Mouse (Mus musculus) liver, embryonic 16.5 days (tissue): ENCODE results near the gene Olfr120. TPM values are rescaled to one million over a fixed set of nuclear protein-coding genes. Genes with fewer than 3 reads are reported as not detected.
"Not testable (repeated sequence)": the region's sequence is repeated elsewhere in the genome, so short reads cannot be mapped to it uniquely, and the experiment has no call there.

Source experiments
- ATAC-seq: fragments of 200-750 bp; cut with Nextera tagmentation; 2 replicates; pipeline ENCODE4 v1.8.0; 2017; ENCODE audit warnings: low read depth, mild to moderate bottlenecking, moderate number of reproducible peaks, moderate library complexity
- H3K27ac ChIP-seq: fragments of 300-500 bp; sonication (generic); 2 replicates; pipeline ENCODE4 v1.5.1; 2014; ENCODE audit warnings: mild to moderate bottlenecking, low read length
- H3K27me3 ChIP-seq: fragments of 300-500 bp; sonication (generic); 2 replicates; pipeline ENCODE4 v1.6.1; 2014; ENCODE audit warnings: low read depth, low read length, mixed read lengths; ENCODE audit not compliant: control insufficient read depth, insufficient read depth
- H3K36me3 ChIP-seq: fragments of 300-500 bp; sonication (generic); 2 replicates; pipeline ENCODE4 v1.6.1; 2014; ENCODE audit warnings: mild to moderate bottlenecking; ENCODE audit not compliant: control insufficient read depth, insufficient read depth
- H3K4me1 ChIP-seq: fragments of 300-500 bp; sonication (generic); 2 replicates; pipeline ENCODE4 v1.6.1; 2014; ENCODE audit warnings: low read depth, low read length, mixed read lengths; ENCODE audit not compliant: control insufficient read depth
- H3K4me2 ChIP-seq: fragments of 300-500 bp; sonication (generic); 2 replicates; pipeline ENCODE4 v1.6.1; 2014; ENCODE audit warnings: low read depth, low read length, mixed read lengths
- H3K4me3 ChIP-seq: fragments of 300-500 bp; sonication (generic); 2 replicates; pipeline ENCODE4 v1.5.1; 2014; ENCODE audit warnings: low read depth, mild to moderate bottlenecking, low read length
- H3K9ac ChIP-seq: fragments of 300-500 bp; sonication (generic); 2 replicates; pipeline ENCODE4 v1.6.1; 2014; ENCODE audit warnings: low read depth, low read length
- H3K9me3 ChIP-seq: fragments of 300-500 bp; sonication (generic); replicated peaks from 2 replicates; pipeline ENCODE4 v1.6.1; 2016; ENCODE audit warnings: low read length; ENCODE audit not compliant: control insufficient read depth
- WGBS: fragments of 180-500 bp; shearing (Covaris S2); extraction: QIAGEN DNeasy Blood & Tissue Kit; methylation state at CpG from one replicate; pipeline ENCODE4 v1.1.7; 2014; ENCODE audit not compliant: insufficient replicate concordance; 5-methylcytosine and 5-hydroxymethylcytosine counted together
- polyA plus RNA-seq: library from polyadenylated mRNA; unstranded; fragments of >200 nt; fragmentation: Nextera tagmentation; extraction: Ambion mirVana; gene quantifications from 2 replicates; pipeline ENCODE4 v1.2.1, GENCODE M21; 2015

The Olfr120 gene
- not detected in 2 replicates for polyA plus RNA-seq

GRCm38 (mm10) chr17:37721508-37721907 lies at the start of gene Olfr120:
Olfr120 (plus strand) TSS chr17:37721808.
- Histone ChIP-seq H3K9me3 (no peaks in the 10 kb centered on the region), H3K4me1 (no peaks in the 10 kb centered on the region), H3K4me2 (no peak within 1 kb of the TSS), H3K27me3 (no peaks in the 10 kb centered on the region), H3K36me3 (no peaks in the 10 kb centered on the region), H3K27ac (no peak within 1 kb of the TSS), H3K9ac (no peak within 1 kb of the TSS), H3K4me3 (no peak within 1 kb of the TSS)
- 38% methylated on average over 1 of the region's 1 CpGs for WGBS
- no peak for ATAC-seq

DNA sequence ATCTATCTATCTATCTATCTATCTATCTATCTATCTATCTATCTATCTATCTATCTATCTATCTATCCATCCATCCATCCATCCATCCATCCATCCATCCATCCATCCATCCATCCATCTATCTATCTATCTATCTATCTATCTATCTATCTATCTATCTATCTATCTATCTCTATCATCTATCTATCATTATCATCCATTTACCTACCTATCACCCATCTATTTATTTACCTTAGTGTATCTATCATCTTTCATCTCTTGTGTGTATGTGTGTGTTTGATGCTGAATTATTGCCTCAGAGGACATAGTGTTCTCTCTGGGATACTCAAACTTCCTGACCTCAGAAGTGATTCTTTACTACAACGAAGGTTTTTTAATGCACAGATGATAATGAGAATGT lies 25.3 kb upstream of the Olfr120 start, which contains the start of gene Olfr119:
Olfr119 (plus strand) TSS at position 301 of the 400 bp plus-strand sequence.
- not testable (repeated sequence) for H3K9ac ChIP-seq, H3K27ac ChIP-seq, H3K4me2 ChIP-seq, H3K4me3 ChIP-seq, H3K9me3 ChIP-seq, ATAC-seq, H3K4me1 ChIP-seq, H3K36me3 ChIP-seq, H3K27me3 ChIP-seq
- 47% methylated on average over 1 of the region's 1 CpGs for WGBS

DNA sequence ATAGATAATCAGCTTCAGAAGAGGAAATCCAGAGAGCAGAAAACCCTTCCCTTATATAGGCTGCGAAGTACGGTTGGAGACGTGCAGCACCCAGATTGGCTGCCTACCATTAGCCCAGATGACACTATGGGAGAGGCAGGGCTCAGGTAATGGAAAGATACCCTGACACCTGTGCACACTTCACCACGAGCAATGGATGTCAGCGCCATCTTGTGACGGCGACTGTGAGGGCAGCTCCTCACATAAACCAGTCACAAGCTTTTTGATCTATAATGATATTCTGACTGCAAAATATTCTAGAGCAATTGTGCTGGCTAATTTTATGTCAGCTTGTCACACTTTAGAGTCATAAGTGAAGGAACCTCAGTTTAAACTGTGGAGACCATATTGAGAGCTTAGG lies 16.5 kb downstream of the Olfr120 start:
- Histone ChIP-seq H3K9ac (no peak overlapping the region), H3K4me2 (no peak overlapping the region), H3K4me3 (no peak overlapping the region), H3K27me3 (no peaks in the 10 kb centered on the region), H3K36me3 (no peaks in the 10 kb centered on the region), H3K4me1 (no peaks in the 10 kb centered on the region), H3K9me3 (no peaks in the 10 kb centered on the region), H3K27ac (no peak overlapping the region)
- WGBS: 42% methylated on average over 7 of the region's 7 CpGs
- ATAC-seq: no peak

- H3K27ac ChIP-seq: no peak within 1 kb of the TSS
- no peaks in the 10 kb centered on the region for H3K27me3 ChIP-seq
- no peaks in the 10 kb centered on the region for H3K36me3 ChIP-seq
- no peaks in the 10 kb centered on the region for H3K9me3 ChIP-seq
- H3K4me3 ChIP-seq: no peak within 1 kb of the TSS
- H3K4me2 ChIP-seq: no peak within 1 kb of the TSS
- no peaks in the 10 kb centered on the region for H3K4me1 ChIP-seq
- no peak for ATAC-seq
- H3K9ac ChIP-seq: no peak within 1 kb of the TSS
- 58% methylated on average over 4 of the region's 4 CpGs for WGBS
Measured at GRCm38 (mm10) chr17:37768307-37768706, 46.7 kb downstream of the Olfr120 start, which contains the start of gene Olfr122. Olfr122 (plus strand) TSS chr17:37768607.

Other genes with a start within 250 kb of the Olfr120 start
- gene H2-M2, start 238.3 kb upstream of the Olfr120 start, polyA plus RNA-seq: not detected in 2 replicates
- not detected in 2 replicates for gene Olfr110, start 229.3 kb upstream of the Olfr120 start, polyA plus RNA-seq
- gene Olfr111, start 213.8 kb upstream of the Olfr120 start, polyA plus RNA-seq: not detected in 2 replicates
- not detected in 2 replicates for gene Olfr112, start 152.4 kb upstream of the Olfr120 start, polyA plus RNA-seq
- gene Olfr113, start 144.1 kb upstream of the Olfr120 start, polyA plus RNA-seq: not detected in 2 replicates
- gene Olfr114, start 129.1 kb upstream of the Olfr120 start, polyA plus RNA-seq: not detected in 2 replicates
- not detected in 2 replicates for gene Olfr115, start 94.7 kb upstream of the Olfr120 start, polyA plus RNA-seq
- not detected in 2 replicates for gene Olfr116, start 94.6 kb upstream of the Olfr120 start, polyA plus RNA-seq
- gene Olfr117, start 58.0 kb upstream of the Olfr120 start, polyA plus RNA-seq: not detected in 2 replicates
- not detected in 2 replicates for gene Olfr118, start 54.8 kb upstream of the Olfr120 start, polyA plus RNA-seq
- not detected in 2 replicates for gene Olfr119, start 25.2 kb upstream of the Olfr120 start, polyA plus RNA-seq
- not detected in 2 replicates for gene Olfr121, start 27.0 kb downstream of the Olfr120 start, polyA plus RNA-seq
- not detected in 2 replicates for gene Olfr122, start 46.8 kb downstream of the Olfr120 start, polyA plus RNA-seq
- not detected in 2 replicates for gene Olfr123, start 71.7 kb downstream of the Olfr120 start, polyA plus RNA-seq
- gene Olfr124, start 78.1 kb downstream of the Olfr120 start, polyA plus RNA-seq: not detected in 2 replicates
- gene Olfr125, start 111.1 kb downstream of the Olfr120 start, polyA plus RNA-seq: not detected in 2 replicates
- not detected in 2 replicates for gene Olfr126, start 125.7 kb downstream of the Olfr120 start, polyA plus RNA-seq
- gene Olfr127, start 178.6 kb downstream of the Olfr120 start, polyA plus RNA-seq: not detected in 2 replicates
- not detected in 2 replicates for gene Olfr128, start 198.7 kb downstream of the Olfr120 start, polyA plus RNA-seq
- not detected in 2 replicates for gene Olfr761, start 231.3 kb downstream of the Olfr120 start, polyA plus RNA-seq